Mouse (Mus musculus) gastrocnemius, postnatal 25 days (tissue): ENCODE results near the gene Lyz1. TPM values are rescaled to one million over a fixed set of nuclear protein-coding genes. Genes with fewer than 3 reads are reported as not detected.

Experiments used
- total RNA-seq, 2 experiments: library from RNA; stranded (reverse); gene quantifications; 1 replicate in 1 of 2; 2 replicates in 1 of 2; pipeline ENCODE4 v1.2.3; 2021

Lyz1 gene
- total RNA-seq, 2 experiments from 2014 or later, result 5.1 to 6.8 TPM

Other genes starting within 250 kb of the Lyz1 start
- gene Lrrc10, start 247.5 kb downstream of the Lyz1 start, total RNA-seq, result not detected
- 100 to 1,000 TPM; 104 to 109 TPM for gene Cct2, start 229.1 kb downstream of the Lyz1 start, total RNA-seq
- gene Frs2, start 144.3 kb downstream of the Lyz1 start, total RNA-seq, result 1 to 10 TPM; 7.6 to 8.7 TPM
- 10 to 100 TPM; 15.5 to 17.8 TPM for gene Yeats4, start 68.4 kb downstream of the Lyz1 start, total RNA-seq
- not detected for gene 9530003J23Rik, start 54.2 kb downstream of the Lyz1 start, total RNA-seq
- 10 to 100 TPM; 36.4 to 45.3 TPM for gene Lyz2, start 10.5 kb downstream of the Lyz1 start, total RNA-seq
- 10 to 100 TPM; 21.6 to 24.2 TPM for gene Cpsf6, start 87.1 kb upstream of the Lyz1 start, total RNA-seq